Mouse (Mus musculus): Measurements from ENCODE around the gene Cdc42ep4.

Gene Cdc42ep4

GRCm38 (mm10) chr11:113726994-113727888 lies 24.4 kb downstream of the Cdc42ep4 start:
- in situ Hi-C loops (cut with MboI, MseI) = no loop called here

DNA sequence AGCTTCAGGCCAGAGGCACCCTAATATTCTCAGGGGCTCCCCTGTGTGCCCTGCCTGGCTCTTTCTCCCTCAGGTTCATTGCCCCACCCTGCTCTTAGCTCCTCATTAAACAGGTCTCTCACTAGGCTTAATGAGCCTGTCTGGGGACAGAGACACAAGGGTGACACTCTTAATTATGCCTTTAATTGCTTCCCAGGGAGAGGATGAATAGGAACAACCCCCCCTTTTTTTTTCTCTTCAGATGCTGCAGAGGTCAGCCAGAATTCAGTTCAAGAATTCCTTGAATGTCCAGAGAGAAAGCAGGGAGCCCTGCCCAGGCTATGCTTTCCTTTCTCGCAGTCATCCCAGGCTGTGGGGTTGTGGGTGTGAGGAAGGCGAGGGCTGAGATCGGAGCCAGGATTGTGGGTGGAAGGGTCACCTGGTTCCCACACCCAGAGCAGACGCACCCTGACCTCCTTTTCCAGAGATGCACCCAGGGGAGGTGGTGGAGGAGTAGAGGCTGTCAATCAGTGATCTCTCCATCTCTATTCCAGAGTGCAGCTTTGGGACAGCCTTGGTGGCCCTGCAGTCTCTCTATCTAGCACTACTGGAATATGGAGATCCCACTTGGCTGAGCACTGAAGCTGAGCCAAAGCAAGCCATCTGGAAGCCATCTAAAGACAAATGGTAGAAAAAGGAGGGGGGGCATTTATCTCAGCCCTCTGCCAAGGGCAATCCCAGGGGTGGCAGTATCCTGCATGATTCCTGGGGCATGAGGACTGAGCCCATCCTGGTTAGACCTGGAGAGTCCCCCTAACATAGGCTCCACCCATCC lies 26.2 kb downstream of the Cdc42ep4 start:
- in situ Hi-C loops (cut with MboI, MseI) = no loop called here

GRCm38 (mm10) chr11:113722405-113723090 lies 29.1 kb downstream of the Cdc42ep4 start:
- in situ Hi-C loops (cut with MboI, MseI) = loop anchor here (25.0 kb wide), 1 partner anchor 640 kb away; no protein-coding TSS in a partner anchor

DNA sequence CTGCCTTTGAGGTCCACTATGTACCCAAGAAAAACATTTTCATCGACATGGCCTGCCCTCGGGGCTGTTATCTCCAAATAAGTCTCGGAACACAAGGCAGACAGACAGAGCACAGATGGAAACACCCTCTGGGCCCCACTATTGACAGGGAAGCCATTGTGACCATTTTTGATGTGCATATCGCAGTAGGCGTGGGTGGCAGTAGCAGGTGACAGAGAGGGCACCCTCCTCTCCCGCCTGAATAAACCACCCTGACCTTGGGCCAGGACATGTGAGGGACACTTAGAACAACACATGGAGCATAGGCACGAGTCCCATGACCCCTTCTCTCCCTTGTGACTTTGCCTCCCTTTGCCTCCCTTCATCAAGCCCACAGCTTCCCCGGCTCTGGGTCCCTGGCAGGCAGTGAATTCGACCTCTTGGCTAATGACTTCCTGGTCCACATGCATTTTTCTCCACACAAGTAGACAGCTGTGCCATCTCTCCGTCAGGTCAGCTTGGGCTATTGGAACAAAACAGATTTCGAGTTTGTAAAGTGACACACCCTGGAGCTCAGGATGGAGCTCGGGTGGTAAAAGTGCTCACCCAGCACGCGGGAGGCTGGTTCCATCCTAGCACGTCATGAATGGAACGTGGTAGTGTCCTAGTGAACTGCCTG lies 33.8 kb downstream of the Cdc42ep4 start:
- in situ Hi-C loops (cut with MboI, MseI) = loop anchor here (25.0 kb wide), 1 partner anchor 644 kb away; no protein-coding TSS in a partner anchor

- in situ Hi-C loops (cut with MboI, MseI) = loop anchor here (25.0 kb wide), 1 partner anchor 646 kb away; no protein-coding TSS in a partner anchor
These were observed 35.5 kb downstream of the Cdc42ep4 start for GRCm38 (mm10) chr11:113716132-113716531.

DNA sequence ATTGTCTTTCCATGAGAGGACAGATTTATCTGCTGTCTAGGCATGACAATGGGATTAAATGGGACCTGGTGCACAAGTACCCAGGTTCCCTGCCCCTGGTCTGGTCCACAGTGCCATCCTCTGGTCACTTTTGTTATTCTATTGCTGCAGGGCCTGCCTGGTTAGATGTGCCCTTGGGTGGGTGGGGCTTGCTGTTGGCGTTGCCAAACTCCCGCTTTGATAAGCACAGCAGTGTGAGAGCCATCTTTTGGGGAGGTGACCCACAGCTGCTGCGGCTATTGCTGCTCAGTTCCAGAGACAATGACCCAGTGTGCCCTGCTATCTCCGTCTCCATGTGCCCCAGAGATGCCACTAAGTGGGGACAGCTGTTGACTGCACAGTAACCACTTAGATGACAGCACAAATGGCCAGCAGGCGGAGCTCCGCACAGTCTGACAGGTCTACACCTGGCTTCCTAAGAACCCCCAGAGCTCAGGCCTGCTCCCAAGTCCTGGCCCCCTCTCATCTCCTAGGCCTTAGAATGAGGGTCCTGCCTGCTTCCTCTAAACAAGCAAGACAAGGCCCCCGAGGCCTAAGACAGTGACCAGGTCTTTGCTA lies 36.5 kb downstream of the Cdc42ep4 start:
- in situ Hi-C loops (cut with MboI, MseI) = loop anchor here (25.0 kb wide), 1 partner anchor 647 kb away; no protein-coding TSS in a partner anchor

- in situ Hi-C loops (cut with MboI, MseI) = loop anchor here (25.0 kb wide), 1 partner anchor 651 kb away; no protein-coding TSS in a partner anchor
These were observed 40.6 kb downstream of the Cdc42ep4 start for GRCm38 (mm10) chr11:113711061-113711460.

- in situ Hi-C loops (cut with MboI, MseI) = loop anchor here (25.0 kb wide), 1 partner anchor 652 kb away; no protein-coding TSS in a partner anchor
These were observed 41.4 kb downstream of the Cdc42ep4 start for GRCm38 (mm10) chr11:113710257-113710777.

DNA sequence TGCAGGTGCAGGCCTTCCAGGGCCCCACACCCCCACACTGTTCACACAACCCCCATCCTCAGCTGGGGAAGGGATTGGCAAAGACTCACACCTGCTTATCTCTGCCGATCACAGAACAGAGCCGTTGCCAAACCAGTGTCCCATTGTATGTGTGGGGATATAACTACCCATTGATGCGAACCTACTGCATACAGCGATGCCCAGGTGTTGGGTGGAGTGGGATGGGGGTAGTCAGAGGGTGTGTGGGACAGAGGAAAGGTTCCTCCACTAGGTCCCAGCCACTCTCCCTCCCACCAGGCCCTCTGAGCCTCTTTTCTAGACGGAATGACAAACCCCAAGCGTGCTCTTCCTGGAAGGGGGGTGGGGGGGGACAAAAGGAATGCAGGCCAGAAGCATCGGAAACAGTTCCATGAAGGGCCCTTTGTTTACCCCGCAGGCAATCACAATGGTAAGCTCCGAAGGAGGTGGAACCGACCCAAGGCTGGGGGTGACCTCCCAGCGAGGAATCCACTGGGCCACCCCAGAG lies 41.9 kb downstream of the Cdc42ep4 start, which contains the start of gene Cpsf4l:
Gene Cpsf4l (minus strand): TSS at position 287 of the 526 bp plus-strand sequence.
- in situ Hi-C loops (cut with MboI, MseI) = loop anchor here (25.0 kb wide), 1 partner anchor 653 kb away; no protein-coding TSS in a partner anchor

DNA sequence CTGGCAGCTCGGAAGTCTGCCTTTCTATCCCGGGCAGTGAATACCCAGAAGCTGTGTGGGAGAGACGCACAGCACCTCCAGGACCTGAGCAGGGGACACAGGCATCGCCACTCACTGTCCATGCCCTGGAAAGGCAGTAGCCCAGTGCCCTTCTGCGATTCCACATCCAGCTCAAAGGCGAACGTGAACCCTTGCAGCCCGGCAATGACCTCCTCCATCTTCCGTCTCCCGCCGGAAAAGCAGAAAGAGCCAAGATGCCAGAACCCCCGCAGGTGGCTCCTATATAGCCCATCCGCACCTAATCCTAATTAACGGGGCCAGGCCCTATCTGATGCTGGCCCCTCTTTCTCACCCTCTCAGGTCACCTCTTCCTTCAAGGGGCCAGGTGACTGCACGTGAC lies 42.4 kb downstream of the Cdc42ep4 start:
- in situ Hi-C loops (cut with MboI, MseI) = loop anchor here (25.0 kb wide), 1 partner anchor 653 kb away; no protein-coding TSS in a partner anchor

- in situ Hi-C loops (cut with MboI, MseI) = loop anchor here (25.0 kb wide), 1 partner anchor 654 kb away; no protein-coding TSS in a partner anchor
These were observed 43.0 kb downstream of the Cdc42ep4 start for GRCm38 (mm10) chr11:113708629-113709213.

DNA sequence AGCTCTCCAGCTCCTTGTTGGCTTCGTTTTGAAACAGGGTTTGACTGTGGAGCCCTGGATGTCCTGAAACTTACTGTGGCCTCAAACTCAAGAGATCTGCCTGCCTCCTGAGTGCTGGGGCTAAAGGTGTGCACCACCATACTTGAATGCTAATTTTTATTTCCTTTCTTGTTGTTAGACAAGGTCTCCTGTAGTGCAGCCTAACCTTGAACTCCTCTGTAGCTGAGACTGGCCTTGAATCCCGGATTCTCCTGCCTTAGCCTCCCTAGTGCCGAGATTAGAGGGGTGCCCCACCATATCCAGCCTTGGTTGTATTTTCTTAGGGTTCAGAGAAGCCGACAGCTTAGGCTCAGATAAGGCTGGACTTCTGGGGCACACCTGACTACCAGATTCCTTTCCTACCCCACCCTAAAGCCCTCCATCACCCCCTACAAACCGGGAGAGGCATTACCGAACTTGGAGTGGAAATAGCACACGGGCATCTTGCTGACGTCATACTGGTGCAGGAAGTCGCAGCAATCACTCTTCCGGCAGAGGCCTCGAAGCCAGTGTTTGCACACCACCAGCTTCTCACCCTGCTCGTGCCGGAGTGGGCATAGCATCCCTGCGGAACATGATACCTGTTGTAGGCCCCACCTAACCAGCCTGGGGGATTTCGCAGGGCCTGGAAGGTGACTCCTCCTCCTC lies 45.6 kb downstream of the Cdc42ep4 start:
- in situ Hi-C loops (cut with MboI, MseI) = loop anchor here (25.0 kb wide), 1 partner anchor 656 kb away; no protein-coding TSS in a partner anchor

DNA sequence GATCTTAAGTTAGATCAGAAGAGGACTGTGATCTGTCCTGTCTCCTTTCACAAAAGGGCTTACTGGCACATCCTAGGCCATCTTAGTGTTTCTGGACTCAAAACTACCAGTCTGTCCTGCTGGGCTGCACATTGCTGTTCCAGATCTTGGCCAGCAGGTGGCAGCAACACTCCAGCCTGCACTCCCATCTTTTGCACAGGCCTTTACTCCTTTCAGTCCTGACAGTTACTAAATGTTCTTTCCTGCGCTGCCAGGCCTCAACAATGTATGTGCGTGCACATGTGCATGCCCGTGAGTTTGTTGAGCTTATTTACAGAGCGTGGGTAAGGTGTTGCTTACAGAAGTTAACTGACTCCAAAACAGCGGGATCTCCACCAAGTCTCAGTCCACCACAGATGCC lies 47.9 kb downstream of the Cdc42ep4 start:
- in situ Hi-C loops (cut with MboI, MseI) = loop anchor here (5.0 to 25.0 kb wide), 2 partner anchors 109 to 659 kb away; no protein-coding TSS in a partner anchor

DNA sequence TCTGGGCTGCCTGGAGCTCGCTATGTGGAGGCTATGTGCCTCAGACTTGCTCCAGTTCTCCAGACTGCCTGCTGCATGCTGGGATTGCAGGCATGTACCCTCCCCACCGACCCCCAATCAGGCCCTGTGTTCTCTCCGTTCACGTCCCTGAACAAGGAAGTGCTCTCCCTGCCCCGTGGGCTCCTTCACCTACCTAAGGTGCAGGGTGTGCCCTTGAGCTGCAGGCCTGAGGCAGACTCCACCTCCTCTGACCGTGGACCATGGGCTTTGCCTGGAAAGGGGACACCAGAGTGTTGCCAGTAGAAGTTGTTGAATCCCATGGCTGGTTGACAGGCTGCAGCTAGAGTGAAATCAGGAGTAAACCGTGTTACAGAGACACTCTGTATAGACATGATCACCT lies 52.0 kb downstream of the Cdc42ep4 start:
- in situ Hi-C loops (cut with MboI, MseI) = loop anchor here (5.0 to 25.0 kb wide), 2 partner anchors 113 to 663 kb away; no protein-coding TSS in a partner anchor

- in situ Hi-C loops (cut with MboI, MseI) = no loop called here
These were observed 53.6 kb downstream of the Cdc42ep4 start for GRCm38 (mm10) chr11:113698013-113698545.

DNA sequence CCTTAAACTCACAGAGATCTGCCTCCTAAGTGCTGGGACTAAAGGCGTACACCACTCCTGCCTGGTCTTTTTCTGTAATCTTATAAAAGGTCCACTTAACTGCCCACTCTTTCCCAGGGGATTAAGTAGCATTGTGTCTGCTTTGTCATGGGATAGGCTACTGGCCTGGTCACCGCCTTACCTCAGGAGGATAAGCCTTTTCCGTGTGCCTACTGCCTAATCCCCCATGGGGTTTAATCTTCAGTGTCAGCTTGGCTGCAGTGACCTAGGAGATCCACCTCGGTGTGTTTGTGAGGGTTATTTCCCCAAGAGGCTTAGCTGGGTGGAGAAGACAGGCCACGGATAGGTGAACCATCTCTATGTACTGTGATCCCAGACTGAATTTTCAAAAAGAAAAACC lies 54.1 kb downstream of the Cdc42ep4 start:
- in situ Hi-C loops (cut with MboI, MseI) = no loop called here

DNA sequence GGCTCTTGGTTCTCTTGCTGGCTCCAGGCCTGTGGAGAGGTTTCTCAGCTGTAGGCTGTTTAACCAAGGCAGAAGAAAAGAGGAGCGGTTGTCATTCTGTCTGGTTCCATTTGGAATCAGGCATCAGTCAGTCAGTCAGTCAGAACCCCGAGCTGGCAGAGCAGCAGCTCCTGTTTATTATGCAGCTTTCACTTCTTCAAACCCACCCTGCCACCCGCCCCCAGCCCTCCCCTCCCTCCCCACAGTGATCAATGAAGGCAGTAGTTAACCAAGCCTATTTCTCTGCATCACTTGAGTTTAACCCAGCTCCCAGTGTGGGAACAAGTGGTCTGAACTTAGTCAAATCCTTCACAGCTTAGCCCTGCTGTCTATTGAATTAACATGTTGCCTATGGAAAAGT lies 59.8 kb downstream of the Cdc42ep4 start:
- in situ Hi-C loops (cut with MboI, MseI) = no loop called here

DNA sequence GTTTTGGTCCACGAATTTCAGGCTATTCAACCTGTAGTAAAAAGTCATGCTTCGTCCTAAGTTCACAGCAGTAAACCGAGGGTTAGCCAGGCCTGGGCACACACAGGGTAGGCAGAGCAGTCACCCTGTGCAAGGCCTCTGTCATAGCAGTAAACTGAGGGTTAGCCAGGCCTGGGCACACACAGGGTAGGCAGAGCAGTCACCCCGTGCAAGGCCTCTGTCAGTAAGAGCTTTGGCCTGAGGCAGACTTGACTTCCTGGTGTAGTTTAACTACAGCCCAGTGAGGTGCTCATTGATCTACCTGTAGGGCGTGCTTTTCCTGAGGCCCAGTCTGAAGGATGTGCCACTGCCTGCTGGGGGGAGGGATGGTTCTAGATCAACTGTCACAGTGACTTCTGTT lies 60.4 kb downstream of the Cdc42ep4 start:
- in situ Hi-C loops (cut with MboI, MseI) = no loop called here

Data from T-helper 2 cell (primary cell).